Mouse (Mus musculus) B cell, adult 62 days (primary cell): ENCODE data around the gene Olfr917. TPM values are rescaled to one million over a fixed set of nuclear protein-coding genes. Genes with fewer than 3 reads are reported as not detected.

Experiments used
- total RNA-seq: library from RNA; stranded (reverse); gene quantifications from 4 replicates; pipeline ENCODE4 v1.2.4, GENCODE M21; 2023

Olfr917 gene
- total RNA-seq = not detected in 4 replicates

DNA sequence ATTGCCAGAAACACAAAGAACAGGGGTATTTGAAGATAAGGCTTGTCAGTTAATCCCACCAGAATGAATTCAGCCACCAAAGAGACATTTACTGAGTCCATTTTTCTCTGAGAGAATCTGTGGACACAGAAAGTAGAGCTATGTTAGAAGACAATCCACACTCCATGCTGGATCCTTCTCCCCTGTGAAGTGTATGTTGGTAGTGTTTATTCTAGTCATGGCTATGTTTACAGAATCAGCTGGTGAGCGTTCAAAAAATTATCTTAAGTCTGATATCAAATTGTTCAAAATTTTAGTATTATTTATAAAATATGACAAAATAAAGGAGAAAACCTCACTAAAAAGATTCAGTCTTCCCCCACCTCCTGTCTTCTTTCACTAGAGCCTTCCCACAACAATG lies at the start of gene Olfr917:
TSS of gene Olfr917 (minus strand) at position 101 of the 400 bp plus-strand sequence.

DNA sequence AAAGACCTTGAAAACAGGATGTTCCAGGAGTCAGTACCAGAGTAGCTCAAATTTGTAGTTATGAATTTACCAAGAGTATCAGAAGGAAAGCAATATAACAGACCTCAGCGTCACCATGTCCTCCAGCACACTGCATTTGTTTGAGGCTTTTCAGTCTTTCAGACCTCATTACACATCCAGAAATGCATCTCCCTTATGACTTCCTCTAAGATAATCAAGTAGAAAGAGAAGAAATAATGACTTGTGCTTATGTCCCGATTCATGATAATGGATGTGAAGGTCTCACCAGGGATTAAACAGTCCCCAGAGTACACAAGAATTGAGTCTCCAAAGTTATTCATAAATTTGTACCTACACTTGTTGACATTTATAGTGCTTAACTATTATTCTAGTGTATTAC lies 8.9 kb upstream of the Olfr917 start, which contains the start of gene Olfr918:
TSS of gene Olfr918 (minus strand) at position 101 of the 400 bp plus-strand sequence.

DNA sequence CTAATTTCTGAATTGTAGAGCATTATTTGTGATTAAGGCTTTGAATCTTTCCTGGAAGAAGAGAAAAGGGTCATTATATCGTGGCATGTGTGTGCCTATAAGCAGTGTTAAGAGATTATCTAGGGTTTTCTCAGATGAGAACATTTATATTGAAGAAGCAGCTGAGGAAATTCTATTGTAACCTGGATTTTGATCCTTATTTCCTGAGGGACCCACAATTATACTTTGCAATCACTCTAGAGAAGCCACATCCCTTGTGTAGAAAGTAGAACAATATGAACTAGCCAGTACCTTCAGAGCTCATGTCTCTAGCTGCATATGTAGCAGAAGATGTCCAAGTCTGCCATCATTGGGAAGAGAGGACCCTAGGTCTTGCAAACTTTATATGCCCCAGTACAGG lies 5.9 kb downstream of the Olfr917 start, which contains the start of gene Olfr916:
TSS of gene Olfr916 (minus strand) at position 101 of the 400 bp plus-strand sequence.

Other genes starting within 250 kb of the Olfr917 start
- not detected in 4 replicates for gene Olfr901, start 236.4 kb downstream of the Olfr917 start, total RNA-seq
- gene Olfr902, start 218.2 kb downstream of the Olfr917 start, total RNA-seq = not detected in 4 replicates
- not detected in 4 replicates for gene Olfr904, start 202.7 kb downstream of the Olfr917 start, total RNA-seq
- gene Olfr905, start 194.7 kb downstream of the Olfr917 start, total RNA-seq = 0.18 TPM in 1 of 4 replicates, not detected in the others
- not detected in 4 replicates for gene Olfr906, start 178.8 kb downstream of the Olfr917 start, total RNA-seq
- not detected in 4 replicates for gene Olfr907, start 170.0 kb downstream of the Olfr917 start, total RNA-seq
- gene Olfr911-ps1, start 144.3 kb downstream of the Olfr917 start, total RNA-seq = not detected in 4 replicates
- gene Olfr910, start 128.0 kb downstream of the Olfr917 start, total RNA-seq = not detected in 4 replicates
- not detected in 4 replicates for gene Olfr912, start 85.7 kb downstream of the Olfr917 start, total RNA-seq
- gene Olfr913, start 73.1 kb downstream of the Olfr917 start, total RNA-seq = not detected in 4 replicates
- not detected in 4 replicates for gene Olfr914, start 60.7 kb downstream of the Olfr917 start, total RNA-seq
- gene Olfr916, start 6.0 kb downstream of the Olfr917 start, total RNA-seq = not detected in 4 replicates
- not detected in 4 replicates for gene Olfr918, start 8.8 kb upstream of the Olfr917 start, total RNA-seq
- not detected in 4 replicates for gene Olfr919, start 37.8 kb upstream of the Olfr917 start, total RNA-seq
- gene Vwa5a, start 52.4 kb upstream of the Olfr917 start, total RNA-seq = 7.6 to 11.5 TPM (median 10.3 TPM) in 4 replicates
- 0.09 to 0.13 TPM (median 0.09 TPM) in 3 of 4 replicates, not detected in the other for gene Olfr920, start 86.5 kb upstream of the Olfr917 start, total RNA-seq
- gene Olfr921, start 107.2 kb upstream of the Olfr917 start, total RNA-seq = not detected in 4 replicates
- not detected in 4 replicates for gene Olfr922, start 148.8 kb upstream of the Olfr917 start, total RNA-seq
- not detected in 4 replicates for gene Olfr923, start 160.7 kb upstream of the Olfr917 start, total RNA-seq
- gene Olfr924, start 178.6 kb upstream of the Olfr917 start, total RNA-seq = not detected in 4 replicates
- gene Olfr26, start 189.2 kb upstream of the Olfr917 start, total RNA-seq = not detected in 4 replicates
- not detected in 4 replicates for gene Olfr926, start 211.3 kb upstream of the Olfr917 start, total RNA-seq